Mouse (Mus musculus): Measurements from ENCODE around the gene H2-T23. TPM values are rescaled to one million over a fixed set of nuclear protein-coding genes. Genes with fewer than 3 reads are reported as not detected.

The H2-T23 gene
- polyA plus RNA-seq, 1 experiment from 2014 or later = 73.5 TPM

DNA sequence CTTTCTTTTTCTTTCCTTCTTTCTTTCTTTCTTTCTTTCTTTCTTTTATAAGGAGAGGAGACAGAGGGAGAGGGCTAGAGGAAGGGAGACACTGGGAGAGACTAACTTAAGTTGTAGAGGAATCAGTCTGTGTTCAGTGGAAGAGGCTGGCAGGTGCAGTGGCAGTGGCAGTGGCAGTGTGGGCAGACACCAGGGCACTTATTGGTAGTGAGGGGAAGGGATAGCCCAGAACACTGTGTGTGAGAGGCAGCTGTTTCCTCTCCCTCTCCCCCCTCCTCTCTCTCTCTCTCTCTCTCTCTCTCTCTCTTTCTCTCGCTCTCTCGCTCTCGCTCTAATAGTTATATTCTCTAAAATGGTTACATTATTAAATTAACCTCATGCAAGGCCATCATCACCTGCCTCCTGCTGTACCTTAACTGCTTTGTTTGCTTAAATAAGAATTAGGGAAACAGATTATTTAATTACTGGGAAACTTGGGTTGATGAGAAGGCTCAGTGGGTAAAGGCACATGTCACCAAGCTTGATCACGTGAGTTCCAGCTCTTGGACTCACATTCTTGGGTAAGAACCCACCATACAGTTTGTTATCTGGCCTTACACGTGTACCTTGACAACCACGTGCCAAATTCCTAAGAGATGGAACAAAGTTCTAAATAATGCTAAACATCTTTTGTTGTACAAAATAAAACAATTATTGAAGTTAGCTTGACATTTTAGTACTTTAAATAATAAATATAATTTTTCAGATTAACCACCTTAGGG is 33.9 kb downstream of the H2-T23 start:
- WGBS (ENCODE audit: insufficient replicate concordance) = 42% methylated on average over 6 of the region's 6 CpGs

DNA sequence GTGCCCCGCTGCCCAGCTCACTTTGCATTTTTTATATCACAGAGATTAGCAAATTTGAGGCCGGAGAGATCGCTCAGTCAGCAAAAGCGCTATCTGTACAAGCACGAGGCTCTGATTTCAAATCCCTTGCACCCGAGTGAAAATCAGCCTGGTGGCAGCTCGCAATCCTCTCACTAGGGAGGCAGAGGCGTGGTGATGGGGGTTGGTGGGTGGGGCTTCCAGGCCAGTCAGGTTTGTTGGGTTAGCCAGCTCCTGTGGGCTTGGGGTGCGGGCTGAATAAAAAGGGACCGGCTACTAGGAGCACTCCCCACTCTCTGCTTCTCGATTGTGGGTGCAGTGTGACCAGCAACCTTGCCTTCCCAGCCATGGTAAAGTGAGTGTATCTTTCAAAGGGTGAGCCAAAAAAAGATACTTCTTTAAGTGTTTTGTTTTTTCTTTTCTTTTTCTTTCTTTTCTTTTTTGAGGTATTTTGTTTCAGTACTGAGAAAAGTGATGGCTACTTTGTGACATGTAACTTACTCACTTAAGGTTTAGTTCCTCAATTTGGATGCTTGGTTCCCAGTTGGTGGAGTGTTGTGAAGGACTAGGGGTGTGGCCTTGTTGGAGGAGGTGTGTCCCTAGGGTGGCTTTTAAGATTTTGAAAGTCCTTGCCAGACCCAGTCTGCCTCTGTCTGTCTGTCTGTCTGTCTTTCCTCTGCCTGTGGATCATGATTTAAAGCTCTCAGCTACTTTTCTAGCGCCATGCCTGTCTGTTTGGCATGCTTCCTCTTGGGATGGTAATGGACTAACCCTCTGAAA is 34.7 kb downstream of the H2-T23 start:
- H3K9me3 ChIP-seq (replicated peaks; ENCODE audit: control insufficient read depth, low read length) = peaks cover 9% of the 10 kb centered on the region
- peak overlapping the region; percentile 88 for H3K27ac ChIP-seq (ENCODE audit: low read length)
- H3K4me2 ChIP-seq (ENCODE audit: low read depth, low read length) = peak overlapping the region; percentile 64
- H3K27me3 ChIP-seq (ENCODE audit: control insufficient read depth, insufficient read depth, low read depth, low read length) = no peaks in the 10 kb centered on the region
- peak; percentile 55 for ATAC-seq (ENCODE audit: low read depth)
- peak overlapping the region; percentile 62 for H3K4me3 ChIP-seq (ENCODE audit: low read depth, low read length)
- WGBS (ENCODE audit: insufficient replicate concordance) = 23% methylated on average over 12 of the region's 12 CpGs
- peaks cover 71% of the 10 kb centered on the region for H3K4me1 ChIP-seq (ENCODE audit: control insufficient read depth, low read depth, low read length)
- peak overlapping the region; percentile 63 for H3K9ac ChIP-seq (ENCODE audit: low read depth, low read length)
- peaks cover 5% of the 10 kb centered on the region for H3K36me3 ChIP-seq (ENCODE audit: control insufficient read depth, insufficient read depth)

More for the DNA sequence above, 33.9 kb downstream of the H2-T23 start:
- H3K27ac ChIP-seq (ENCODE audit: low read length) = peak overlapping the region; percentile 88
- H3K36me3 ChIP-seq (ENCODE audit: control insufficient read depth, insufficient read depth) = peaks cover 7% of the 10 kb centered on the region
- peaks cover 10% of the 10 kb centered on the region for H3K9me3 ChIP-seq (replicated peaks; ENCODE audit: control insufficient read depth, low read length)
- peak overlapping the region; percentile 62 for H3K4me3 ChIP-seq (ENCODE audit: low read depth, low read length)
- H3K27me3 ChIP-seq (ENCODE audit: control insufficient read depth, insufficient read depth, low read depth, low read length) = no peaks in the 10 kb centered on the region
- peak overlapping the region; percentile 64 for H3K4me2 ChIP-seq (ENCODE audit: low read depth, low read length)
- ATAC-seq (ENCODE audit: low read depth) = no peak
- peaks cover 75% of the 10 kb centered on the region for H3K4me1 ChIP-seq (ENCODE audit: control insufficient read depth, low read depth, low read length)
- peak overlapping the region; percentile 63 for H3K9ac ChIP-seq (ENCODE audit: low read depth, low read length)

DNA sequence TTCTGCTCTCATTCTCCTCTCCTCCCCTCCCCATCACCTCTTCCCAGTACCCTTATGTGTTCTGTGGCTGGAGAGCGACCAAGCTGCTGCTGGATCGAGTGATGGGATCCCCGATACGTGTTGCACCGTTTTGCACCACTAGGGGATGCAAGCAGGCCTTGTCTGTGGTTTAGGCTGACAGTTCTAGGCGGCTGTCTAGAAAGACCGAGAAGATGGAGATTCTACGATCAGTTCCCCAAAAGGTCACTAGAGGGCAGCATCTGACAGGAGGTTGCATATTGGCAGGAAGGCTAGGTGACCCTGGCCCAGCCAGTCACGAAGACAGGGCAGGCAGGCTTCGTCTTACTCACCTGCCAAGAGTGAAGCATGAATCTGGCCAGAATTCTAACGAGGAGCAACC is 35.7 kb downstream of the H2-T23 start:
- peak; percentile 41 for ATAC-seq (ENCODE audit: low read depth)
- Histone ChIP-seq H3K27me3 (ENCODE audit: control insufficient read depth, insufficient read depth, low read depth, low read length) (no peaks in the 10 kb centered on the region), H3K9me3 (replicated peaks; ENCODE audit: control insufficient read depth, low read length) (0 out of 2 replicates have a peak, but pooled peaks cover under 1% of the 10 kb centered on the region), H3K4me3 (ENCODE audit: low read depth, low read length) (peak overlapping the region; percentile 62; the same call in 1 of the 2 replicates), H3K4me1 (ENCODE audit: control insufficient read depth, low read depth, low read length) (peaks cover 62% of the 10 kb centered on the region), H3K4me2 (ENCODE audit: low read depth, low read length) (peak overlapping the region; percentile 64), H3K9ac (ENCODE audit: low read depth, low read length) (0 out of 2 replicates have a peak overlapping the region, but pooled peaks have one; percentile 6), H3K27ac (ENCODE audit: low read length) (peak overlapping the region; percentile 88), H3K36me3 (ENCODE audit: control insufficient read depth, insufficient read depth) (no peaks in the 10 kb centered on the region)
- 2% methylated on average over 11 of the region's 11 CpGs for WGBS (ENCODE audit: insufficient replicate concordance)

DNA sequence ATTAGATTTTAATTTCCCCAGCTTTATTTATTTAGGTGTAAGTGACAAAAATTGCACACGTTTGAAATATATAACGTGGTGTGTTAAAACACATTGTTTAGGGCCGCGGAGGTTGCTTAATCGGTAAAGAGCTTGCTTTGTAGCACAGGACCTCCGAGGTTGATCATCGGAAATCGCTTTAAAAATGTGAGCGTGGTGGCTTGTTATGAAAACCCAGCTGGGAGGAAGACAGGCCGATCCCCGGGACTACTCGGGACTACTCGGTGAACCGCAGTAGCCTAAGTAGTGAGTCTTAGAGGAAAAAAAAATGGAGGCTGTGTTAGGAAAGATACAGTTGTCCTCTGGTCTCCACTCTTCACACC is 37.8 kb downstream of the H2-T23 start:
- Histone ChIP-seq H3K27me3 (ENCODE audit: control insufficient read depth, insufficient read depth, low read depth, low read length) (no peaks in the 10 kb centered on the region), H3K36me3 (ENCODE audit: control insufficient read depth, insufficient read depth) (no peaks in the 10 kb centered on the region), H3K9me3 (replicated peaks; ENCODE audit: control insufficient read depth, low read length) (no peaks in the 10 kb centered on the region), H3K27ac (ENCODE audit: low read length) (peak overlapping the region; percentile 86), H3K4me3 (ENCODE audit: low read depth, low read length) (peak overlapping the region; percentile 80), H3K4me2 (ENCODE audit: low read depth, low read length) (peak overlapping the region; percentile 82), H3K4me1 (ENCODE audit: control insufficient read depth, low read depth, low read length) (peaks cover 42% of the 10 kb centered on the region), H3K9ac (ENCODE audit: low read depth, low read length) (peak overlapping the region; percentile 75)
- WGBS (ENCODE audit: insufficient replicate concordance) = 2% methylated on average over 14 of the region's 14 CpGs
- ATAC-seq (ENCODE audit: low read depth) = no peak

DNA sequence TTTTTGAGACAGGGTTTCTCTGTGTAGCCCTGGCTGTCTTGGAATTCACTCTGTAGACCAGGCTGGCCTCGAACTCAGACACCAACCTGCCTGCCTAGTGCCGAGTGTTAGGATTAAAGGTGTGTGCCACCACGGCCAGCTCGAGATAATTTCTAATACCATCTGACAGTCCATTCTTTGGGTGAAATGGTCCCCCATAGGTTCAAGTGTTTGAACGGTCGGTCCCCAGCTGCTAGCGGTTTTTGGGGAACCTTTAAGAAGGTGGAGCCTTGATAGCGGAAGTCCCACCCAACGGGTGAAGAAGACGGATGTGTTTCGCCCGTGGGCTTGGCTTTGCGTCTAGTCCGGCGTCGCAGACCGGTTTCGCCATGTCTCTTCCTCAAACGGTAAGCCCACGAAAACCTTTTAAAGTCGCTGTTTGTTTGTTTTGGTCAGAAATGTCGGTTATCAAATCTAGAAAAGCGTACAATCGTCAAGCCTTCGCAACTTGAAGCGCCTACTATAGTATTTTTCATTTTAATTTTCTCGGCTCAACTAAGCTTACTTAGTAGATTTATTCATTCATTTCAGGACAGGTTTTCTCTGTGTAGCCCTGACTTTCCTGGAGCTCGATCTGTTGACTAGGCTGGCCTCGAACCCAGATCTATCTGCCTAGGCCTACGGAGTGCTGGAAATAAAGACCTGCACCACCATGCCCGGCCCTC is 38.3 kb downstream of the H2-T23 start:
- Histone ChIP-seq H3K4me2 (ENCODE audit: low read depth, low read length) (peak overlapping the region; percentile 82), H3K4me3 (ENCODE audit: low read depth, low read length) (peak overlapping the region; percentile 80), H3K27me3 (ENCODE audit: control insufficient read depth, insufficient read depth, low read depth, low read length) (no peaks in the 10 kb centered on the region), H3K27ac (ENCODE audit: low read length) (peak overlapping the region; percentile 86), H3K9ac (ENCODE audit: low read depth, low read length) (peak overlapping the region; percentile 75), H3K4me1 (ENCODE audit: control insufficient read depth, low read depth, low read length) (peaks cover 39% of the 10 kb centered on the region), H3K36me3 (ENCODE audit: control insufficient read depth, insufficient read depth) (no peaks in the 10 kb centered on the region), H3K9me3 (replicated peaks; ENCODE audit: control insufficient read depth, low read length) (no peaks in the 10 kb centered on the region)
- peak; percentile 61 for ATAC-seq (ENCODE audit: low read depth)
- 2% methylated on average over 31 of the region's 31 CpGs for WGBS (ENCODE audit: insufficient replicate concordance)

DNA sequence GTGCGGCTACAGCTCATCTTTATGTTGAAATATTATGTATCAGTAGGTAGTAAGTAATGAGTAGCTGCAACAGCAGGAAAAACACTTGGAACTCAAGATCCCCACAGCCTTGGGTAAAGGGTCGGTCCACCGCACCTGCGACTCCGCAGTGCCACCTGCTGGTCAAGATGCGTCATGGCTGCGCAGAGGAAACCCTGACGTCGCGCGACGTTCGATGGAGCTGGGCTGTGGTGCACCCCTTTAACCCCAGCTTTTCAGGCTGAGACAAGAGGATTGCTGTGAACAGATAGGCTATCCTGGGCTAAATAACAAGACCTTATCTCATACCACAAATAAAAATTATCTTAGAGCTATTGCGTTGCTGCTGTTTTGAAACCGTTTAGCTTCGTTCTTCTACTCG is 39.0 kb downstream of the H2-T23 start:
- Histone ChIP-seq H3K9ac (ENCODE audit: low read depth, low read length) (peak overlapping the region; percentile 55), H3K4me2 (ENCODE audit: low read depth, low read length) (peak overlapping the region; percentile 82), H3K27ac (ENCODE audit: low read length) (peak overlapping the region; percentile 86), H3K36me3 (ENCODE audit: control insufficient read depth, insufficient read depth) (no peaks in the 10 kb centered on the region), H3K4me1 (ENCODE audit: control insufficient read depth, low read depth, low read length) (peaks cover 35% of the 10 kb centered on the region), H3K27me3 (ENCODE audit: control insufficient read depth, insufficient read depth, low read depth, low read length) (no peaks in the 10 kb centered on the region), H3K4me3 (ENCODE audit: low read depth, low read length) (peak overlapping the region; percentile 80), H3K9me3 (replicated peaks; ENCODE audit: control insufficient read depth, low read length) (no peaks in the 10 kb centered on the region)
- 2% methylated on average over 17 of the region's 17 CpGs for WGBS (ENCODE audit: insufficient replicate concordance)
- peak; percentile 42 for ATAC-seq (ENCODE audit: low read depth)

DNA sequence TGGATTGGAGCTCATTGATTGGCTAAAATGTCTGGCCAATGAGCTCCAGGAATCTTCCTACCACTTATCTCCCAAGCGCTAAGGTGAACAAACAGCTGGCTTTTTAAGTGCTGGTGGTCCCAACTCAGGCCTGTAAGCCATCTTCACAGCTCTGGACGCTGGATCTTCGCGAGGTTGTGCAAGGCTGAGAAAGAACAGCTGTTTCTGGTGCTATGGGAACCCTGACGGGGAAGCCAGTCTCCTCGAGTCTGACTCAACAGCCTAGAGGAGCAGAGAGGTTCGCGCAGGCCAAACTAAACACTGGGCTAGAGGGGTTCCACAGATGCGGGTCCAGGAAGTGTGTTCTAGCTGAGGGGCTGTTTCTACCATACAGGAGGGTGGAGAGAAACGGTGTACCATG is 40.9 kb downstream of the H2-T23 start:
- H3K4me1 ChIP-seq (ENCODE audit: control insufficient read depth, low read depth, low read length) = peaks cover 19% of the 10 kb centered on the region
- WGBS (ENCODE audit: insufficient replicate concordance) = 43% methylated on average over 10 of the region's 10 CpGs
- no peak overlapping the region for H3K27ac ChIP-seq (ENCODE audit: low read length)
- no peak overlapping the region for H3K4me3 ChIP-seq (ENCODE audit: low read depth, low read length)
- H3K9me3 ChIP-seq (replicated peaks; ENCODE audit: control insufficient read depth, low read length) = no peaks in the 10 kb centered on the region
- no peak for ATAC-seq (ENCODE audit: low read depth)
- H3K9ac ChIP-seq (ENCODE audit: low read depth, low read length) = no peak overlapping the region
- H3K27me3 ChIP-seq (ENCODE audit: control insufficient read depth, insufficient read depth, low read depth, low read length) = no peaks in the 10 kb centered on the region
- no peaks in the 10 kb centered on the region for H3K36me3 ChIP-seq (ENCODE audit: control insufficient read depth, insufficient read depth)
- H3K4me2 ChIP-seq (ENCODE audit: low read depth, low read length) = no peak overlapping the region

DNA sequence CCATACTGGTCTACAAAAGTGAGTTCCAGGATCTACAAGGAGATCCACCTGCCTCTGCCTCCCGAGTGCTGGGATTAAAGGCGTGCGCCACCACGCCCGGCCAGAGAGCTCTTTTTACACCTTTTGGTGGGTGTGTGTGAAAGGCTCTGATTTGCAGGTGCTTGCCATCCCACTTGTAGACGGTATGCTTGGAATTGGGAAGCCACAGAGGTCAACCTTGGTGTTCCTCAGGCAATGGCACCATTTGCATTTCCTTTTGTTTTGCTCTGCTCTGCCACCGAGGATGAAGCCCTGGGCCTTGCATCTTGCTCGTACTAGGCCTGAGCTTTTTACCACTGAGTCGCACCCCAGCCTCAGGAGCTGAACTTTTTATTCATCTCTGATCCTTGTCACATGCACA is 50.9 kb downstream of the H2-T23 start:
- ATAC-seq (ENCODE audit: low read depth) = no peak
- WGBS (ENCODE audit: insufficient replicate concordance) = 79% methylated on average over 9 of the region's 9 CpGs
- Histone ChIP-seq H3K4me3 (ENCODE audit: low read depth, low read length) (no peak overlapping the region), H3K4me1 (ENCODE audit: control insufficient read depth, low read depth, low read length) (peaks cover 17% of the 10 kb centered on the region), H3K9ac (ENCODE audit: low read depth, low read length) (no peak overlapping the region), H3K27ac (ENCODE audit: low read length) (no peak overlapping the region), H3K36me3 (ENCODE audit: control insufficient read depth, insufficient read depth) (peaks cover 5% of the 10 kb centered on the region; the same call in 1 of the 2 replicates), H3K27me3 (ENCODE audit: control insufficient read depth, insufficient read depth, low read depth, low read length) (no peaks in the 10 kb centered on the region), H3K4me2 (ENCODE audit: low read depth, low read length) (no peak overlapping the region), H3K9me3 (replicated peaks; ENCODE audit: control insufficient read depth, low read length) (no peaks in the 10 kb centered on the region)

Data from liver, embryonic 16.5 days (tissue).